Mouse (Mus musculus) layer of hippocampus, adult 8-10 months (tissue): ENCODE measurements around the gene Alg14. TPM values are rescaled to one million over a fixed set of nuclear protein-coding genes. Genes with fewer than 3 reads are reported as not detected.

ENCODE experiments used
- DNase-seq, 2 experiments: peaks; one replicate each; pipeline ENCODE4 v3.0.0; 2022; ENCODE audit warnings: low spot score in 2 of 2
- total RNA-seq, 4 experiments: library from RNA; stranded (reverse); gene quantifications; 2 replicates each; pipeline ENCODE4 v1.2.4; 2022

The Alg14 gene
- total RNA-seq, 4 experiments from 2014 or later: 11.3 to 14.0 (median 12.9) TPM

- no peak for DNase-seq
Observed at GRCm38 (mm10) chr3:121364388-121364787, 72.8 kb downstream of the Alg14 start.

GRCm38 (mm10) chr3:121365131-121365530, 73.6 kb downstream of the Alg14 start:
- DNase-seq: no peak

GRCm38 (mm10) chr3:121368616-121369015, 77.0 kb downstream of the Alg14 start:
- DNase-seq: no peak

GRCm38 (mm10) chr3:121369517-121369916, 77.9 kb downstream of the Alg14 start:
- no peak for DNase-seq

DNA sequence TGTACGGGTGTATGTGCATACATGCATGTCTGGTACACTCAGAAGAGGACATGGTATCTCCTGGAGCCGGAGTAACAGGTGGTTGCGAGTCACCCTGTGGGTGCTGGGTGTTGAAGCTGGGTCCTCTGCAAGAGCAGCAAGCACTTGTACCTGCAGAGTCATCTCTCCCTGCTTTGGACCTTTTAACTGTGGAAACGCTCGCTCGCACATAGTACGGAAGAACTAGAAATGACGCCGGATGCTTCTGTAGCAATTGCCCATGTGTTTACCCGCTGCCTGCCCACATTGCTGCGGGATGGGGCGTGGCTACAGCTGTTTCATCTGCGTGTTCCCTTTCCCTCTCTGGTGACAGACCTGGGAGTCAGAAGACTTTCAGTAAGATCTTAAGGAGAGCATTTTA, 78.7 kb downstream of the Alg14 start:
- DNase-seq: no peak

DNA sequence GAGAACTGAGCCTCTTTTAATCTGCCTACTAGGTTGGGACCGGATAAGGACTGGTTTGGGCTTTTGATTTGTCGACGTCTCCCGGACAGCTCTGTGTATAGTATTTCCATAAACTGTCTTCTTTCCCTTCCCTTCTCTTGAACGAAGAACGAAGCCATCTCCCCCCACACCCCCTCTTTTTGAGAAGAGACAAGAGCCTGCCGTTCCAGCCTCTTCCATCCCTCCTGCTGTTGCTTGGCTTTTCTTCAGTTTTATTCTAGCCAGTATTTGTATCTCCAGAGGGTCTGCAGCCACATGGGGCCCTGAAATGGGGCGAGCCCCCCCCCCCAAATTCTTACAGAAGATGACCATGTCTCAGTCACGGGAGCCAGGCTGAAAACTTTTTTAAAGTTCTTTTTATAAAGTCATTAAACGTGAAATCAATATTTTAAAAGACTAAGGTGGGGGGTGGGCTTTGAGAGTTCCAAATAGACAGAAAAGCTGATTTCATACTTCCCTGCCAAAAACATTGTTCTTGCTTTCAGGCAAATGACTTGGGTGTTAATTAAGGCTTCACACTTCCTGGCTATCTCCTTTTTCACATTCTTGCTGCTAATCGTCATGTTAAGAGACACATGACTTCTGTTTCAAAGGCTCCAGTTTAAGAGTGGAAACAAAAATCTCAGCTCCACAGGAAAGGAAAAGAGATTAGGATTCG, 79.4 kb downstream of the Alg14 start:
- DNase-seq: no peak

- DNase-seq: no peak
Observed at GRCm38 (mm10) chr3:121371527-121372220, 80.1 kb downstream of the Alg14 start.

DNA sequence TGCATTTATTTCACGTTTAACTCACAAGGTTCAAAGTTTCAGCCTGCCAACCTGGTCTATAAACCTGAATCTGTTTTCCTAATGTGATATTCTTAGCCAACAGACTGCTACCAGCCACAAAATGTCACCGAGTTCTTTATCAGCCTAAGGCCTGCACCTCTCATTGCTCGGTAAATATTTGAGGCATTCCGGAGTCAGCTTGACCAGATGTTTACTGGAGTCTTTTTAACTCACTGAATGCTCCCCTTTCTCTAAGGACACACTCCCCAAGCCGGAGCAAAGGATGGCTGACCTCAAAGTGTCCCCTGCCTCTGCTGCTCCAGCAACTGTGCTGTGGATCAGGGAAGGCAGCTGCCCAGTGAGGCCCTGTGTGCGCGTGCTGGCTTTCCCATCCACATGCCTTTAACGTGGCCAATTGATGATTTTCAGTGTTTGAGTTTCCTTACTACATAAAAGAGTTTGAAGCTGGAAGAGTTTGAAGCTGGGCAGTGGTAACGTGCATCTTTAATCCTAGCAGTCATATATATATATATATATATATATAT, 82.4 kb downstream of the Alg14 start:
- no peak for DNase-seq

DNA sequence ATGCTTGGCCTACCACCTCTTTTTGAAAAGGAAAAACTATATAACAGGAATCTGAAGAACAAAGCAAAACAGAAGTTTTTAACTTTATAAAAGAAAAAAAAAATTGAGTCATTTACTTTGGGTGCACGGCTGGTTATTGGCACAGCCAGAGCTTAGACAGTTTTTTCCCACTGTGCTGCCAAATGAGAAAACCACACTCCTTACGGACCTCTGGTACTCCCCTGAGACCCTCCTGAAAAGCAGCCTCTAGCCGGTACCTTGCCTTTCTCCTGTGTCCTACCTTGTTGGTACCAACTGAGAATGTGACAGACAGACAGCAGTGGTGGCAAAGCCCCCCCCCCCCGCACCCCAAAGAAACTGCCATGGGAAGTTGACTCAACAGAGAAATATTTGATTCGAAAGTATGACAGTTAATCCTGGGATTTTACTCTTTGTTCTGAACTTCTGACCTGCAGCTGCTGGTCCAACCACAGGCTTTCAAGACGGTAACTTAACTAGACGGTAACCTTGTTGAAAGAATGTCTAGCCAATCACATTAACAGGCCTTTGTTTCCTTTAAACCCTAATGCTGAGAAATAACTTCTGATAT, 84.1 kb downstream of the Alg14 start:
- no peak for DNase-seq

DNA sequence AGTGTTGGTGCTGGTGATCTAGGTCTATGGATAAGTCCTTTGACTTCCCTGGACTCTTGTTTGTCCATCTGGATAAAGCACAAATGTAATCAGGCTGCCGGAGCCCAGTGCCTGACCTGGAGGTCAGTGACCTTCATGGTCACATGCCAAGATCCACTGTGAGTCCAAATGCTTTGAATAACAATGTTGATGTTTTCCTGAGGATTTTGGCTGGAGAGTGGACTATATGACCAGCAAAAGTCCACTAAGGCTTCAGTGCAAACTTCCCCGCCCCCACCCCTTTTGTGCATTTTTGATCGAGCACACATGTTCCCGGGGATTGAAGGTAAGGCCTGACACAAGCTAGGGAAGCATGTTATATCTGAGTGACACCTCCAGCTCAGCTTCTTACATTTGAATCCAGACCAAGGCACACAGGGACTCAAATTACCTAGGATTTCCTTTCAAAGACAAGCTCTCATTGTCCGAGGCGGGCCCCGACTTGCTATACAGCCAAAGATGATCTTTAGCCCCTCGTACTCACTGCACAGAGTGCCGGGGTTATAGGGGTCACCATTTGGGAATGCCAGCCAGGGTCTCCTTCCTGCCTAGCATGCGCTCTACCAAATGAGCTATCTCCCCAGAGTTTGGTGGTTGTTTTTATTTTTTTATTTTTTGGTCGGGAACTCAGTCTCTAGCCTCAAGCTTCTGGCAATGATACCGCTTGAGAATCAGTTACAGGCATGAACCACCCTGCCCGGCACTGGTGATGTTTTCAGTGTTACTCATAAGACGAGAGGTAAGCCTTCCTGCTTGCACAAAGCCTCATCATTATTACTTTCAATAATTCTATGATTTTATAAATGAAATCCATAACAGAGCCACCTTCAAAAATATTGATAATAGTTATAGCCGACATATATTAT, 87.4 kb downstream of the Alg14 start:
- DNase-seq: no peak

GRCm38 (mm10) chr3:121379699-121380098, 88.1 kb downstream of the Alg14 start:
- DNase-seq: no peak

DNA sequence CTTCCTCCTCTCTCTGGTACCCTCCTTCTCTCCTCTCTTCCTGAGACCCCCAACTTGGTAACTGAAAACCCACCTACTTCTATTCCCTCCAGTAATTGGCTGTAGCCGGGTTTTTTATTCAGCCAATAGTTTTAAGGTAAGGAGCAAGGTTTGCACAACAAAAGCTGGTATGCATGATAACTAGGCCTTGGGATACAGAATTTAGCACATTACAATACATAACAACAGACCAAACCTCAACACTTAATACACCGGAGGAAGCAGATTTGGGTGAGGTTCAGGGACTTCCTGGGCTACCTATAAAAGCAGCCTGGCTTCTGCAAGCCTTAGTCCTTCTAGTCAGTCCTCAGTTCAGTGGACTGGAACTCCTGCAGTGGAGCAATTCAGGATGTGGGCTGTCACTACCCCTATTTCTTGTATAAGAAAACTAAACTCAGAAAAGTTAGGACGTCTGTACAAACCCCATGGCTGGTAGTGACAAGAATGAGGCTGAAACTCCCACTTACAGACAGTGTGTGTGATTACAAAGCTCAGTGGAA, 96.0 kb downstream of the Alg14 start:
- DNase-seq: no peak

DNA sequence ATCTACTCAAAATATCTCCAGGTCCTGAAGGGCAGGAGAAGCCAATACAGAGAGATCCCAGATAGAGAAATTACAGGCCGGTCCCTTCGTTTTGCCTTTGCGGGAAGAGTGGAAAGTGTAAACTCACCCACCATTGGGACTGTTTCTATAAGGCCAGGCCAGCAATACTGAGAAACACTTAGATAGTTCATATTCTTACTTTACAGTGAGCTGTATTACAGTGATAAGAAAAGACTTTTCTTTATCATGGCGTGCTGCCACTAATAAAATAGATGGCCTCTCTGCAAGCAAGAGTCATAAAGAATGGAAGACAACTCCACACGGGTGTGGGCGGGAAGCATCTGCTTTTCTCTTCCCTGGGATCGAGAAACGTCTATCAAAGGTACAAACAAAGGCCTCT, 97.8 kb downstream of the Alg14 start:
- DNase-seq: no peak

DNA sequence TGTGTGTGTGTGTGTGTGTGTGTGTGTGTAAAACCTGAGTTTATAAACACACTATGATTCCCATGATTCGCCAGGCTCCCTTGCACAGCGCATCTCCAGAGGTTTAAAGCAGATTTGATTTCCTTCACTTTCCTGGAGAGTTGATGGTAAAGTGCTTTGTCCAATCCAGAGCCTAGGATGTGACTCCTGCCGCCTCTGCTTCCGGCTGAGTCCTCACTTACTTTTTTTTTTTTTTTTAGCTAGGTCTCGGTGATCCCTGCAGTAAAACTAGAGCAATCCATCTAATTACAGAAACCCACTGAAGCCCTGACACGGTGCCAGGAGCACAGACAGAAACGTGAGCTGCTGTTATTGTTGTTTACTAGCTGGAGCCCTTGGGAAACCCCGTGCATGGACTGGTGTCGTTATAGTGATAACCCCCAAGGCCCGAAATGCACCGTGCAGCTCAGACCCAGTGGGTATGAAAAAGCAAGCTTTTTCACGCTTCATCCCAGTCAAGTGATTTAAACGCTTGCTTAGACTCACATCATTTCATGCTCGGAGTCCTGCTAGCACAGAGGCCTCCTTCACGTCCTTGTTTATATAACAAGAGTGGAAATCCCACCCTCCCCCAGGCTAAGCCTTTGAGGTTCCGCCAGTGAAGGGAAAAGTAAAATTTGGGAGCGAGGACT, 98.4 kb downstream of the Alg14 start:
- DNase-seq: no peak

DNA sequence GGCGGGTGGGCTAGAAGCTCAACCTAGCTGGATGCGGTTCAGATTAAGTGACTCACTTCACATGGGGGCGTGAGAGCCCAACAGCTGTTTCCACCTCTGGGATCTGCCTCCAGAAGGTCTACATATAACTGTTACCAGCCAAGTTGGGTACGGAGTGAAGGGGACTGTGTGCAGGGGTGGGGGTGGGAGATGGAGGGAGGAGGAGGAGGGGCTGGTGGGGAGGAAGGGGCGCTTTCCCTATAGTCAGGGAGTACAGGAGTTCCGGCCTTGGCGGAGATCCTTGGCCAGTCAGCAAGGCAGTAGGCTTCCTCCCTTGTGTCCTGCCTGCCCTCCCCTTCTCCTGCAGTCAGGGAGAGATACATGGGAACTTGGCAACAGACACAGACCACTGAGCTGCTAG, 99.2 kb downstream of the Alg14 start:
- no peak for DNase-seq

- DNase-seq: no peak
Observed at GRCm38 (mm10) chr3:121395588-121396295, 104.2 kb downstream of the Alg14 start.

GRCm38 (mm10) chr3:121396561-121396960, 105.0 kb downstream of the Alg14 start:
- no peak for DNase-seq

- no peak for DNase-seq
Observed at GRCm38 (mm10) chr3:121397007-121397406, 105.4 kb downstream of the Alg14 start.

GRCm38 (mm10) chr3:121401384-121401783, 109.8 kb downstream of the Alg14 start:
- DNase-seq: no peak

DNA sequence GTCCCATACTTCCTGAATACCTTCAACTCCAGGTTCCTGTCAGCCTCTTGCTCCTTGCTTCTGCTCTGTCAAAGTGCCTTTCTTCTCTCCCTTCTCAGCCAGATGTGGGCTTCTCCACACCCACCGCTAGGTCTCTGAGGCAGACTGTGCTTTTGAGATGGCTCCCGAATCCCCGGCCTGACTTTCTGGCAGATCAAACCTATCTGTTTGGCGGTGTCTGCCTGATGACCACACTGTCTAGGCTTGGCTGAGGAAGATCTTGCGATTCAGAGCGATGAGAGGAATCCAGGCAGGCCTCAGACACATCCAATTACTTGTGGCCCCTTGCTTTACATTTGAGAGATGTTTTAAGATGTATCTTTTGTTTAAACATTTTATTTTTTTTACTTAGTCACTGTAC, 110.5 kb downstream of the Alg14 start:
- DNase-seq: no peak
